Mouse (Mus musculus) ES-Bruce4 (cell line): ENCODE measurements around the gene Srsf3.

ENCODE experiments used
- CTCF ChIP-seq: IDR thresholded peaks from one replicate; pipeline ENCODE4 v1.8.1; 2011; ENCODE audit warnings: low read depth, low read length
- EP300 ChIP-seq: IDR thresholded peaks from 2 replicates; pipeline ENCODE4 v1.6.1; 2011; ENCODE audit warnings: low read depth, low read length; ENCODE audit not compliant: insufficient read depth
- POLR2A ChIP-seq: IDR thresholded peaks from one replicate; pipeline ENCODE4 v1.8.1; 2011; ENCODE audit warnings: low read length; ENCODE audit not compliant: insufficient read depth

- TF ChIP-seq CTCF (no peak), POLR2A (no peak), EP300 (no peak)
These were observed 13.5 kb downstream of the Srsf3 start for GRCm38 (mm10) chr17:29045741-29046530.
